Mouse (Mus musculus) v-Abl transformed pro-B cells (cell line): ENCODE results near the gene Gm20696.

Experiments used
- in situ Hi-C, 2 experiments: fragments of 400-800 bp; cut with MboI; formaldehyde crosslinking; loops; one replicate each; pipeline ENCODE4 v1.15.1; 2025; ENCODE audit not compliant: unreplicated experiment in 2 of 2

Gene Gm20696

GRCm38 (mm10) chr6:99602434-99602833 is 64.2 kb downstream of the Gm20696 start:
- in situ Hi-C loops = loop anchor here (5.0 to 25.0 kb wide), 5 partner anchors 148 to 1338 kb away; no protein-coding TSS in a partner anchor

DNA sequence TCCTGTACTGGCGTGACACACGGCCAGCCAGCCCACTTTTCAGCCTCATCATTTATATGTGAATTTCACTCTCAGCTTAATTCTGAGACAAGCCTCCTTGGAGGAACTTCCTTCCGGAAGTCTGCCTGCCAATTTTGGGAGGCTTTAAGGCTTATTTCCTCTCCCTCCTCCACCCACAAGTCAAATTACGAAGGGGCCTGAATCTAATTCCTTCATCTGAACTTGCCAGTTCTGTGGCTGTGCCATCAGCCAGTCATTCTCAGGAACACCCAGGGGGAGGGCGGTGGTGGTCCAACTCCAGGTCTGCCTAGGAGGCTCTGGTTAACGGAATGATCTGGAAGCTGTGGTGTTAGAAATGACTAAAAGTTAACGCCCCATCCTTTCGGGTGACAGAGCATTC is 65.7 kb downstream of the Gm20696 start:
- in situ Hi-C loops = loop anchor here (5.0 to 25.0 kb wide), 5 partner anchors 146 to 1336 kb away; no protein-coding TSS in a partner anchor

DNA sequence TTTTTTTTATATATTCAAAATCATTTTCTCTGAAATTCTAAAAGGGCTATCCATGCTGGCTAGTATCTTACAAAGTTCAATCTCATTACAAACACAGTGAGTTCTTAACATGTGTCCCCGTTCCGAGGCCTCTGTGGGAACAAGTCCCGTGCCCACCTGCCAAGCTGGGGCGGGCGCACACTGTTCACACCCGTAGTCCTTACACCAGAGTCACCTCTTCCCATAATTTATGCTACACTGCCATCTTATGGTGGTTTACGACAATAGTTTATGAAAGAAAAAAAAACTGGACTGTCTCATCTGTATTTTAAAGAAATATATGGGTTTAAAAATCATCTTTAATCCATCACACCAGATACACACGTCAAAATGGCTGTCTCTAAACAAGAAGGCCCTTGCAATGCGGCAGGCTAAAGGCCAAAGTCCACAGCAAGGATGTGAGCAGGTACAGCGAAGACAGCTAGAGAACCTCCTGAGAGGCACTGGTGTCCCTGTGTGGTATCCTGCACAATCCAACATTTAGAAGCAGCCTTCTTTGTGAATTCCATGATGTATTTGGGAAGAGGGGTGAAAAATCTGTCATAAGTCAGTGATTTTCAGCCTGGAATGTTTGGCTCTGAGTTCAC is 66.3 kb downstream of the Gm20696 start:
- in situ Hi-C loops = loop anchor here (5.0 to 25.0 kb wide), 5 partner anchors 145 to 1335 kb away; no protein-coding TSS in a partner anchor

- in situ Hi-C loops = loop anchor here (5.0 to 25.0 kb wide), 6 partner anchors 145 to 1492 kb away; no protein-coding TSS in a partner anchor
Observed at GRCm38 (mm10) chr6:99599651-99600050, 66.9 kb downstream of the Gm20696 start.

GRCm38 (mm10) chr6:99599229-99599628 is 67.4 kb downstream of the Gm20696 start:
- in situ Hi-C loops = loop anchor here (5.0 kb wide), 2 partner anchors 1077 to 1492 kb away; no protein-coding TSS in a partner anchor

DNA sequence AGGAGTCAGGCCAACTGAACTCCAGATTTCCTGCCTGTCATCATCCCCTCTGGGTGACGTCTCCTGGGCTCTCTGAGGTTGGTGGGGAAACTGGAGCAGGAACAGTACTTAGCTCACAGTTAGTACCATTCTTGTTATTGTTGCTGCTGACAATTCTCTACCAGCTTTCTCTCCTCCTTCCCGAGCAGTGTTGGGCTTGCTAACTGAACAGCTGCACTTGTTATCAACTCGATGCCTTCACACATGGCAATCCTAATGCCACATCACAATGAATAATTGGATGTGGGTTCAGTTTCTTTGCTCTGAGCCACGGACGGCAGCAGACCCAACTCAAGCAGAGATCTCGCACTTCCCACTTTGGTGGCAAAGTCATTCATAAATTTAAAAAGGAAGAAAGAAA is 89.6 kb downstream of the Gm20696 start:
- in situ Hi-C loops = no loop called here

GRCm38 (mm10) chr6:99575633-99576032 is 91.0 kb downstream of the Gm20696 start:
- in situ Hi-C loops = no loop called here

- in situ Hi-C loops = loop anchor here (25.0 kb wide), 1 partner anchor 214 kb away; no protein-coding TSS in a partner anchor
Observed at GRCm38 (mm10) chr6:99573343-99573742, 93.3 kb downstream of the Gm20696 start.

DNA sequence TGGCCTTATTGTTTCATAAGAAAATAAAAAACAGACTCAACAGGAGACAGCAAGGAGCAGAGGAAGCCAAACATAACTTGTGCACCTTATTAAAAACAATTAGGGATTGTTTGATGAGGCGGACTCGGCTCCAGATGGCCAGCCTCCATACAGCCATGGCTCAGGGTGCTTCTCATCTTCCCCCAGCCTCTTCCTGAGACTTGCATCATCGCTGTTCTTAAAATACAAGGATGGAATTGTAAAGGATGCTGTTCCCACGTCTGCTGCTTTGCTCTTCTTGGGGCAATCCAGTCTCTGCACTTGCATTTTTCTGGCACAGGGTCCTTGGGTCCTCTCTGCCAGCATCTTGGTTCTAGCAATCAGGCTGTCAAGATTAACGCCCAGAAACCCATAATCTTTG is 94.5 kb downstream of the Gm20696 start:
- in situ Hi-C loops = loop anchor here (25.0 kb wide), 1 partner anchor 215 kb away; no protein-coding TSS in a partner anchor

- in situ Hi-C loops = loop anchor here (25.0 kb wide), 1 partner anchor 220 kb away; no protein-coding TSS in a partner anchor
Observed at GRCm38 (mm10) chr6:99566921-99567320, 99.7 kb downstream of the Gm20696 start.

GRCm38 (mm10) chr6:99564766-99565165 is 101.8 kb downstream of the Gm20696 start:
- in situ Hi-C loops = loop anchor here (25.0 kb wide), 1 partner anchor 223 kb away; no protein-coding TSS in a partner anchor

DNA sequence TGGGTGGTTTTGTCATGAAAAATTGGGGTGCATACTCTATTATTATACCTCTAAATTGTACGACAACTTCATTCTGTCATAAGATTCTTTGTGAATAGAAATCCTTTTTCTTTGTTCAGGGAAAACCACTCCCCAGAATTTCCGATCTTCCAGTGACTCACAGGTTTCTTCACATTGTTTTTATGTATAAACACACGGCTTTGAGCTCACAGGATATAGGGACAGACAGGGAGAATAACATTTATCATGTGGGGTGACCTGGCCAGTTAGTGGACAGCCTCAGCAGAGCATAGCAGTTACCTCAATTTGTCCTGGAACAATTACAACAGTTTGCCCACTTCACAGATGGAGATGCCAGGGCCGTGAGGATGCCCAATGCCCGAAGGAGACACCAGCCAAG is 109.6 kb downstream of the Gm20696 start:
- in situ Hi-C loops = loop anchor here (25.0 kb wide), 1 partner anchor 230 kb away; no protein-coding TSS in a partner anchor

- in situ Hi-C loops = loop anchor here (25.0 kb wide), 1 partner anchor 234 kb away; no protein-coding TSS in a partner anchor
Observed at GRCm38 (mm10) chr6:99552816-99553215, 113.8 kb downstream of the Gm20696 start.

DNA sequence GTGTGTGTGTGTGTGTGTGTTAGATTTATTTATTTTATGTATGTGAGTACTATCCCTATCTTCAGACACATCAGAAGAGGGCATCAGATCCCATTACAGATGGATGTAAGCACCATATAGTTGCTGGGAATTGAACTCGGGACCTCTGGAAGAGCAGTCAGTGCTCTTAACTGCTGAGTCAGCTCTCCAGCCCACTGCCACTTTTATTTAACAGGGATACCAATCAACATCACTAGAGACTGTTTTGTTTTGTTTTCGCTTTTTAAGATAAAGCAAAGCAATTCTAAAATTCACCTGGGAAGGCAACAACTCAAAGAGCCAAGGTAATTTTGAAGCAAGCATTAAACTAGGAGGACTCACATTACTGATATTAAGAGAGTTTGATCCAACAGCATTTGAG is 120.2 kb downstream of the Gm20696 start:
- in situ Hi-C loops = no loop called here

- in situ Hi-C loops = no loop called here
Observed at GRCm38 (mm10) chr6:99545437-99545836, 121.2 kb downstream of the Gm20696 start.

DNA sequence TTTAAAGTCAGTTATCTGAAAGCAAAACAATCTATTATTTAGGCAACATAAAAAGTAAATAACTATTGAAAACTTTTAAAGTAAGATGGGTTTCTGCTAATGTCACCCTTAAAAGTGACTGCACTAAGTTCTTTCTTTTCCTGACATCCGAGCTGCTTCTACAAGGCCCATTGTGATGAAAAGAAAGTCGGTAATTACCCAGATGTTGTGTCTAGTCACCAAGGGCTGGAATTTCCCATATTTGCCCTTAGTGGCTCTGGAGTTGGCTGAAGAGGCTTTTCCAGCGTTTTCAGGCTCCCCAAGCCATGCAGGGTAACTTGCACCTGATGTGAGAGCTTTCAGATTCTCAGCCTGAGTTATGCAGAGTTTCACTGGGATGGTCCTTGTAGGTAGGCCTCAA is 125.5 kb downstream of the Gm20696 start:
- in situ Hi-C loops = no loop called here

DNA sequence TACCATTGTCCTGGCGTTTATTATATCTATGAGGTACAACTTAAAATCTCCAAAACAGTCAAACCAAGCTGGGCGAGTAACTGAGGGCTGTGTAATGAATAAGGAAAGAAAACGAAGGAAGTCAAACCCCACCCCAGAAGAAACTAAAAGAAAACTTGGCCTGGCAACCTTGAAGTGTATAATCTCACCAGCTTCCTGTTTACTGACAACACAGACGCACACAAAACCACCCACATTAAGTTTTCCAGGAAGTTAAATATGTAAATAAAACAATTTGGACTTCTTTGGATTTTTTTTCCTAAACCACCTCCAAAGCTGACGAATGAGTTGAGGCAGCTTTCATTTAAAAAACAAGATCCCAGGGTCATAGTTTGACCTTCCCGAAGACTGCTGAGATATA is 125.9 kb downstream of the Gm20696 start:
- in situ Hi-C loops = no loop called here

GRCm38 (mm10) chr6:99540146-99540545 is 126.5 kb downstream of the Gm20696 start:
- in situ Hi-C loops = no loop called here

DNA sequence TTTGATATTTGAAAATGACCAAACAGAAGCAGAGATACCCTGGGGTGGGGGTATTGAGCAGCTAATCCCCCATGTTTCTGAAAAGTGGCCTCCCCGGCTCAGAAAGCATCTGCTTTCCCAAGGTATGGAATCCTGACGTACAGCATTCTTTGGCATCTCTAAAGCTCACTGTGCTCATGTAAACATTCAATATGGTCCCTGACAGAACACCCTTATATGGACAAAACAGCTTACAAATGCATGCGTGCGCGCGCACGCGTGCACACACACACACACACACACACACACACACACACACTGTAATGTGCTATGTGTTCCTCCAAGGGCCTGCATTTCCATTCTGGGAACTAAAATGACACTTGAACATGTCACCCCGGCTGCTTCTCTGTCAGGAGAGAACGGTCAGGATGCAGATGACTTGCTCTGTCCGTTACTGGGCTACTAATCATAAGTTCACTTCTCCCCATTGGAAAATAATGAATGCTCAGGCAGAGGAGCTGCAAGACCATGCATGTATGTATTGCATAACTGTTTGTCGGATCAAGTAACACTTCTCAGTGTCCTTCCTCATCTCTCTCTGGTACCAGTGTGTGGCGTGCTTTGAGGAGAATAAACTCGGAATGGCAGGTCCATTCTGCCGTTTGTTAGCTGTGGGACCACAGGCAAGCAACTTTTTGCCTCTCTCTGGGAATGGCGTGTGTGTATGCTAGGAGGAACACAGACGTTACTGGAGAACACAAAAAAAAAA is 128.2 kb downstream of the Gm20696 start:
- in situ Hi-C loops = loop anchor here in 1 of 2 experiments (10.0 kb wide), 1 partner anchor 1014 kb away; no protein-coding TSS in a partner anchor

DNA sequence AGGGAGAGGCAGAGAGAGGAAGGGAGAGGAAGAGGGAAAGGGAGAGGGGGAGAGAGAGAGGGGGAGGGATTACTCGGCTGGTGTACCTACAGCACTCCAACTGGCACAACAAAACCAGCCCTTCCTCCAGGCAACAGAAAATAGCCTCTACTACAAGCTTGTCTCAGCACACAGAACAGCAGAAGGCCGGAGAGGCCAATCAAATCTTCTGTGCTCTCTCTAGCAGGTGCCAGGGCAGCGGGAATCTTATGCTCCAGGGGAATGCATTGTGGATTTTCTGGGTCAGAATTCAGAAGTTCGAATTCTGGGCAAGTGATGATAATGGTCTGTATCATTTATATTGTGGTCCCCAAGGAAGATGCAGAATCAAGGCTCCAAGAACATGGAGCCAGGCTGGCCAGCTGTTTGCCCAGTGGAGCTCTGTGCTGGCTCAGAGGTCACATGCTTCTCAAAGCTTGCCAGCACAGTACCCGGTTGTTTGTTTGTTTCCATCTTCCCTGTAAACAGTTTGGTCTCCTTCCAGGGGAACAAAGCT is 132.3 kb downstream of the Gm20696 start:
- in situ Hi-C loops = loop anchor here in 1 of 2 experiments (10.0 kb wide), 1 partner anchor 1009 kb away; no protein-coding TSS in a partner anchor

GRCm38 (mm10) chr6:99532458-99532857 is 134.1 kb downstream of the Gm20696 start:
- in situ Hi-C loops = loop anchor here in 1 of 2 experiments (10.0 kb wide), 1 partner anchor 1008 kb away; no protein-coding TSS in a partner anchor
